Mouse (Mus musculus) liver, embryonic 14.5 days (tissue): ENCODE results near the gene Baiap2l1. TPM values are rescaled to one million over a fixed set of nuclear protein-coding genes. Genes with fewer than 3 reads are reported as not detected.

Experiments
- ATAC-seq: fragments of 200-750 bp; cut with Nextera tagmentation; 2 replicates; pipeline ENCODE4 v1.8.0; 2017; ENCODE audit warnings: moderate number of reproducible peaks, mild to moderate bottlenecking, moderate library complexity; ENCODE audit not compliant: insufficient read depth
- DNase-seq, 3 experiments: peaks; one replicate each; pipeline ENCODE4 v3.0.0-alpha.2; 2012 to 2013; ENCODE audit warnings: low read depth in 3 of 3, low spot score in 3 of 3
- H3K27ac ChIP-seq: fragments of 300-500 bp; sonication (generic); 2 replicates; pipeline ENCODE4 v1.5.1; 2014; ENCODE audit warnings: moderate library complexity, mild to moderate bottlenecking, control low read depth, inconsistent platforms
- H3K27me3 ChIP-seq: fragments of 300-500 bp; sonication (generic); 2 replicates; pipeline ENCODE4 v1.6.1; 2014; ENCODE audit warnings: mild to moderate bottlenecking, low read length, moderate library complexity; ENCODE audit not compliant: control insufficient read depth, insufficient read depth
- H3K36me3 ChIP-seq: fragments of 300-500 bp; sonication (generic); replicated peaks from 2 replicates; pipeline ENCODE4 v1.6.1; 2014; ENCODE audit warnings: low read depth; ENCODE audit not compliant: control insufficient read depth, insufficient read depth
- H3K4me1 ChIP-seq, 2 experiments: fragments of 200-500 bp in 1 of 2; fragments of 300-500 bp in 1 of 2; sonication (generic) in 1 of 2; replicated peaks; 2 replicates each; pipeline ENCODE4 v1.6.1; 2012 to 2014; ENCODE audit warnings: antibody characterized with exemption in 1 of 2, inconsistent platforms in 1 of 2, low read length in 1 of 2; ENCODE audit not compliant: control insufficient read depth in 2 of 2, insufficient read depth in 2 of 2
- H3K4me2 ChIP-seq: fragments of 300-500 bp; sonication (generic); 2 replicates; pipeline ENCODE4 v1.6.1; 2014; ENCODE audit warnings: low read depth, mild to moderate bottlenecking, control low read depth, moderate library complexity
- H3K4me3 ChIP-seq, 2 experiments: fragments of 200-500 bp in 1 of 2; fragments of 300-500 bp in 1 of 2; sonication (generic) in 1 of 2; 2 replicates each; pipeline ENCODE4 v1.5.1; 2012 to 2014; ENCODE audit warnings: low read depth in 2 of 2, low read length in 2 of 2, mild to moderate bottlenecking in 2 of 2, control low read depth in 1 of 2, inconsistent platforms in 1 of 2, moderate library complexity in 1 of 2; ENCODE audit not compliant: insufficient read depth in 1 of 2
- H3K9ac ChIP-seq: fragments of 300-500 bp; sonication (generic); replicated peaks from 2 replicates; pipeline ENCODE4 v1.6.1; 2014; ENCODE audit warnings: mild to moderate bottlenecking, control low read depth, moderate library complexity
- H3K9me3 ChIP-seq: fragments of 300-500 bp; sonication (generic); 2 replicates; pipeline ENCODE4 v1.6.1; 2016; ENCODE audit warnings: low read length, mixed read lengths; ENCODE audit not compliant: control insufficient read depth
- CTCF ChIP-seq: IDR thresholded peaks from 2 replicates; pipeline ENCODE4 v1.5.1; 2016; ENCODE audit warnings: antibody characterized with exemption, low read depth, control low read depth
- EP300 ChIP-seq: IDR thresholded peaks from 2 replicates; pipeline ENCODE4 v1.6.1; 2016; ENCODE audit warnings: antibody characterized with exemption, low read depth
- WGBS: fragments of 180-500 bp; shearing (Covaris S2); extraction: QIAGEN DNeasy Blood & Tissue Kit; methylation state at CpG from one replicate; pipeline ENCODE4 v1.1.7; 2014; ENCODE audit not compliant: insufficient replicate concordance; 5-methylcytosine and 5-hydroxymethylcytosine counted together
- polyA plus RNA-seq, 2 experiments: library from polyadenylated mRNA; depleted of rRNA in 1 of 2; stranded (reverse) in 1 of 2; unstranded in 1 of 2; fragments of >200 nt; fragmentation: Nextera tagmentation in 1 of 2; extraction: Ambion mirVana in 1 of 2; gene quantifications; 2 replicates each; pipeline versions ENCODE4 v1.2.1 to v1.2.3; 2012 to 2014

Baiap2l1 gene
- polyA plus RNA-seq, 2 experiments = 2.4 to 3.8 TPM

GRCm38 (mm10) chr5:144251876-144252577, 105.9 kb downstream of the Baiap2l1 start:
- DNase-seq (no peak), ATAC-seq (no peak)
- no peak overlapping the region for H3K4me3 ChIP-seq
- no peaks in the 10 kb centered on the region for H3K36me3 ChIP-seq
- no peak overlapping the region for H3K27ac ChIP-seq
- H3K9ac ChIP-seq = no peak overlapping the region
- H3K4me2 ChIP-seq = no peak overlapping the region
- no peaks in the 10 kb centered on the region for H3K9me3 ChIP-seq
- H3K27me3 ChIP-seq = no peaks in the 10 kb centered on the region; the same call in 1 of the 2 replicates
- 61% methylated on average over 13 of the region's 13 CpGs for WGBS
- TF ChIP-seq EP300 = no peak
- TF ChIP-seq CTCF = no peak
- H3K4me1 ChIP-seq = peaks cover 6 to 15% of the 10 kb centered on the region in 2 experiments

- H3K27me3 ChIP-seq = no peaks in the 10 kb centered on the region
- no peak overlapping the region for H3K9ac ChIP-seq
- TF ChIP-seq CTCF = peak; percentile 56
- TF ChIP-seq EP300 = no peak
- peaks cover 6 to 11% of the 10 kb centered on the region in 2 experiments for H3K4me1 ChIP-seq
- H3K36me3 ChIP-seq = no peaks in the 10 kb centered on the region
- H3K4me3 ChIP-seq = no peak overlapping the region
- DNase-seq (no peak), ATAC-seq (no peak)
- no peak overlapping the region for H3K27ac ChIP-seq
- WGBS = 59% methylated on average over 3 of the region's 3 CpGs
- no peak overlapping the region for H3K4me2 ChIP-seq
- no peaks in the 10 kb centered on the region for H3K9me3 ChIP-seq
Measured at GRCm38 (mm10) chr5:144249871-144250270, 108.0 kb downstream of the Baiap2l1 start.

- H3K9me3 ChIP-seq = no peaks in the 10 kb centered on the region
- H3K36me3 ChIP-seq = no peaks in the 10 kb centered on the region
- TF ChIP-seq EP300 = no peak
- no peak for TF ChIP-seq CTCF
- 0 out of 4 replicates have a peak, but pooled peaks cover 0 to 3% of the 10 kb centered on the region in 2 experiments for H3K4me1 ChIP-seq
- H3K27ac ChIP-seq = no peak overlapping the region
- no peak for ATAC-seq
- no peak overlapping the region for H3K4me3 ChIP-seq
- H3K4me2 ChIP-seq = no peak overlapping the region
- no peak for DNase-seq
- H3K27me3 ChIP-seq = no peaks in the 10 kb centered on the region
- no peak overlapping the region for H3K9ac ChIP-seq
- WGBS = 38% methylated on average over 10 of the region's 10 CpGs
Measured at GRCm38 (mm10) chr5:144247906-144248585, 109.9 kb downstream of the Baiap2l1 start.

- Histone ChIP-seq H3K27ac (no peak overlapping the region), H3K9ac (no peak overlapping the region), H3K4me2 (no peak overlapping the region), H3K4me1 (peaks cover 0 to 4% of the 10 kb centered on the region in 2 experiments; a peak in 1 of 4 replicates), H3K36me3 (no peaks in the 10 kb centered on the region), H3K4me3 (no peak overlapping the region), H3K9me3 (no peaks in the 10 kb centered on the region), H3K27me3 (no peaks in the 10 kb centered on the region)
- 55% methylated on average over 10 of the region's 10 CpGs for WGBS
- DNase-seq = no peak
- no peak for TF ChIP-seq CTCF
- no peak for TF ChIP-seq EP300
- ATAC-seq = no peak
Measured at GRCm38 (mm10) chr5:144247307-144247706, 110.6 kb downstream of the Baiap2l1 start.

GRCm38 (mm10) chr5:144246669-144247068, 111.2 kb downstream of the Baiap2l1 start:
- TF ChIP-seq CTCF (no peak), EP300 (no peak)
- H3K4me3 ChIP-seq = no peak overlapping the region
- peaks cover 0 to 4% of the 10 kb centered on the region in 2 experiments; a peak in 1 of 4 replicates for H3K4me1 ChIP-seq
- H3K9me3 ChIP-seq = no peaks in the 10 kb centered on the region
- no peaks in the 10 kb centered on the region for H3K27me3 ChIP-seq
- no peak for ATAC-seq
- no peaks in the 10 kb centered on the region for H3K36me3 ChIP-seq
- WGBS = 64% methylated on average over 7 of the region's 7 CpGs
- DNase-seq = no peak
- no peak overlapping the region for H3K4me2 ChIP-seq
- no peak overlapping the region for H3K9ac ChIP-seq
- H3K27ac ChIP-seq = no peak overlapping the region
